Mouse (Mus musculus) embryonic fibroblast, embryonic 13.5 days (primary cell): Measurements from ENCODE around the gene Napb. TPM values are rescaled to one million over a fixed set of nuclear protein-coding genes. Genes with fewer than 3 reads are reported as not detected.

ENCODE experiments used
- H3K27ac ChIP-seq: 2 replicates; pipeline ENCODE4 v1.5.1; 2012; ENCODE audit warnings: low read length, control low read depth, inconsistent platforms; ENCODE audit not compliant: insufficient read depth
- H3K4me1 ChIP-seq: 2 replicates; pipeline ENCODE4 v1.6.1; 2011; ENCODE audit warnings: low read length; ENCODE audit not compliant: control insufficient read depth, insufficient read depth
- H3K4me3 ChIP-seq: 2 replicates; pipeline ENCODE4 v1.5.1; 2011; ENCODE audit warnings: mild to moderate bottlenecking, control low read depth, low read length; ENCODE audit not compliant: insufficient read depth
- CTCF ChIP-seq: IDR thresholded peaks from 2 replicates; pipeline ENCODE4 v1.5.1; 2011; ENCODE audit warnings: mild to moderate bottlenecking, control low read depth, low read length, moderate library complexity, borderline replicate concordance; ENCODE audit not compliant: insufficient read depth
- POLR2A ChIP-seq: IDR thresholded peaks from 2 replicates; pipeline ENCODE4 v1.6.1; 2011; ENCODE audit warnings: low read depth, mild to moderate bottlenecking, control low read depth, low read length, moderate library complexity
- polyA plus RNA-seq: library from polyadenylated mRNA; stranded (reverse); fragments of >200 nt; gene quantifications from 2 replicates; pipeline ENCODE4 v1.2.4, GENCODE M21; 2011; ENCODE audit warnings: low read depth; ENCODE audit not compliant: missing spikeins, insufficient read length

Napb gene
- polyA plus RNA-seq, 1 experiment, result 2.8 TPM

GRCm38 (mm10) chr2:148731614-148732326 is 497 bp downstream of the Napb start:
- Histone ChIP-seq H3K4me1 (no peaks in the 10 kb centered on the region), H3K27ac (no peak overlapping the region), H3K4me3 (peak overlapping the region; percentile 80)
- TF ChIP-seq POLR2A, result no peak
- TF ChIP-seq CTCF, result no peak

DNA sequence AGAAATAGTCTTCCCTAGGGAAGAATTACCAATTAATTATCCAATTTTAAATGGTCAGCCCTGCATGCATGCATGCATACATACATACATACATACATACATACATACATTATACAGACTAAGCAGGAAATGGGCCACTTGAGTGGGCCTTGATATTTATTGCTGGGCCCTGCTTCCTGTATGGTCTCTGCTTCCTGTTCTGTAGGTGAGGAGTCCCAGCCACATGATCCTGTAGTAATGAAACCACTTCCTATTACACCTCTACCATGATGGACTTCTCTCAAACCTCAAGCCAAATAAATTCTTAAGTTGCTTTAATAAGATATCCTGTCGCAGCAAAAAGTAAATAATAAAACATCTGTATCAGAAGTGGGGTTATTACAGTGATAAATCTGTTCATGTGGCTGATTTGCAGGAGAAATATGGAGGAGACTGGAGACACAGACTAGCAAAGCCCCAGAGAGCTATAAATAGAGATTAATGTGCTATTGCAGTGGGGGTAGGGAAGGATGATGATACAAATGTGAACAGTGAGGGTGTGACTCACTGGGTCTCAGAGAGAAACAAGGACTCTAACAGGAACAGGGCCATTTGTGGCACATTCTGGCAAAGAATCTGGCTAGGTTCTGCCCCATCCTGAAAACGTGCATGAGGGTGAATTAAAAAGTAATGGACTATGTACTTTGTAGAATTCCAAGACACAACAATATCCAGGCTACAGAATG is 12.8 kb downstream of the Napb start:
- TF ChIP-seq POLR2A, result no peak
- no peak for TF ChIP-seq CTCF
- Histone ChIP-seq H3K27ac (0 out of 2 replicates have a peak overlapping the region, but pooled peaks have one; percentile 25), H3K4me1 (0 out of 2 replicates have a peak, but pooled peaks cover 2% of the 10 kb centered on the region)

DNA sequence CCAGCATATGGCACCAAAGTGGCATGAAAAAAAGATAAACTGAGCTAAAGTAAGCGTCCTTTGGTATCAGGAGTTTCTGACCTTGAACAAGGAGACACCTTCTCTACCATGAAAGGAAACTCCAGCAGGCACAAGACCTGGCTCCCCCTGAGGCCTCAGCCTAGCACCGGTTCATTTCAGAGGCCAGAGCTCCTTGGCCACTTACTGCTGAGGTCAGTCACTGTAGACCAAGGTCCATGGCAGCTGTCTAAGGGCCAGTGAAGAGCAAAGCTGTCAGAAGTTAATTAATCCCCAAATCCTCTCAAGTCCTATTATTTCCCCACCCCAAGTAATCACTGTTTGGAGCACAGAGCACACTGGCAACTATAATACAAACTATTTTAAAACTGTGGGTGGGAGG is 15.2 kb downstream of the Napb start:
- H3K4me1 ChIP-seq, result 0 out of 2 replicates have a peak, but pooled peaks cover 2% of the 10 kb centered on the region
- H3K27ac ChIP-seq, result no peak overlapping the region
- TF ChIP-seq CTCF (no peak), POLR2A (no peak)
- H3K4me3 ChIP-seq, result no peak overlapping the region

More for the DNA sequence above, 12.8 kb downstream of the Napb start:
- no peak overlapping the region for H3K4me3 ChIP-seq

GRCm38 (mm10) chr2:148712326-148712725 is 19.9 kb downstream of the Napb start:
- TF ChIP-seq CTCF (no peak), POLR2A (no peak)

GRCm38 (mm10) chr2:148707202-148707530 is 25.1 kb downstream of the Napb start:
- TF ChIP-seq CTCF (no peak), POLR2A (no peak)
- Histone ChIP-seq H3K4me3 (no peak overlapping the region), H3K27ac (no peak overlapping the region), H3K4me1 (no peaks in the 10 kb centered on the region)

More at GRCm38 (mm10) chr2:148712326-148712725, 19.9 kb downstream of the Napb start:
- Histone ChIP-seq H3K4me1 (no peaks in the 10 kb centered on the region), H3K27ac (no peak overlapping the region), H3K4me3 (no peak overlapping the region)

GRCm38 (mm10) chr2:148706409-148707201 is 25.7 kb downstream of the Napb start:
- TF ChIP-seq CTCF, result no peak
- no peak for TF ChIP-seq POLR2A
- H3K4me1 ChIP-seq, result no peaks in the 10 kb centered on the region
- no peak overlapping the region for H3K27ac ChIP-seq
- no peak overlapping the region for H3K4me3 ChIP-seq

DNA sequence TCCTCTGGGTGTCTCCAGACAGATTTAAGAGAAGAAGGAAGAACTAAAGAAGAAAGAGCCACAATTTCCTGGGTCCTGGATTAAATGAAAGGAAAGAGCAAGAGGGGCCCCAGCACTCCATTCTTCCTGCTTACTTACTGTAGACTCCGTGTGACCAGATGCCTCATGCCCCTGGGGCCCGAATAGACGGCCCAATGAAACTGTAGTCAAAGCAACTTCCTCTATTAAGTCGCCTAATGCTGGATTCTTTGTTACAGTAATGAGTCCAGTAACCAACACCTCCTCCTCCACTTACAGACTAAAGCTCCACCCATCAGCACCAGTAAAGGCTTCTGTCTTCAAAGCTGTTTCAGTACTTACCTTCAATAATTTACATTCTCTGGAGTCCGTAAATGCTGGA is 33.7 kb downstream of the Napb start:
- TF ChIP-seq POLR2A (no peak), CTCF (no peak)
- Histone ChIP-seq H3K4me3 (no peak overlapping the region), H3K4me1 (no peaks in the 10 kb centered on the region), H3K27ac (no peak overlapping the region)

DNA sequence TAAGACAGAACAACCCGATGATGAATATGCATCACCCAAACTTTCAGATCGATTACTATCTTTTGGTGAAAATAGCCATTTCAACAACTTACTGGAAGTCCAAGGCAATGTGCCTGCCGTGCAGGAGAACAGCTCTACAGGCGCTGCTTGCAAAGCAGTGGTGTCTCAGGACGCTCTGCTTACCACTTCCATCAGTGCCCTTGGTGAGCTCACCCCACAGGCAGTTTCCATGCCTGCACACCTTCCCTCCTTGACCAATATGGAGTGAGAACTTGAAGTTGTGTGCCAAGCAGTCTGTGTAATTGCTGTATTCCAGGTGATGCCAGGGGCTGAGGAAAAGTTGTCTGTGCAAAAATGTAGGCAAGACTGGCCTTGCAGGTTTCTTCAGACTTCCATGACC is 41.5 kb downstream of the Napb start:
- Histone ChIP-seq H3K4me3 (no peak overlapping the region), H3K4me1 (no peaks in the 10 kb centered on the region), H3K27ac (no peak overlapping the region)
- TF ChIP-seq POLR2A, result no peak
- no peak for TF ChIP-seq CTCF

DNA sequence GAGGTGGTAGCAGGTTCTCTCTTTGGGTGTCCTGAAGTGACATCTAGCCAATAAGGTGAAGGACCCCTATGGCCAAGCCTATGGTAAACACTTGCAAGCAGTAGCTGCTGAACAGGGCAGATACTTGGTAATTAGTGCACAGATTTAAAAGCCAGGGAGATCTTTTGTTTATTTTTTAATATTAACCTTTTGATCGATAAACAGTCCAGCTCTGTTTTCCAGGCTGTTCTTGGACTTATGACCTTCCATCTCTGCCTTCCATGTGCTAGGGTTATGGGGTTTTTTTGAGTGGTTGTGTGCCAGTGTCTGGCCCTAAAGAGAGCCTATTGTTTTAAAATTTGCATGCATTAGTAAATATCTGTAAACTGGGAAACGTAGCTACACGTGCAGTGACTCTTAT is 42.0 kb downstream of the Napb start:
- no peak for TF ChIP-seq CTCF
- no peak for TF ChIP-seq POLR2A
- Histone ChIP-seq H3K4me1 (no peaks in the 10 kb centered on the region), H3K27ac (no peak overlapping the region), H3K4me3 (no peak overlapping the region)
